Mouse (Mus musculus): ENCODE data around the gene Cdrt4. TPM values are rescaled to one million over a fixed set of nuclear protein-coding genes. Genes with fewer than 3 reads are reported as not detected.

The Cdrt4 gene
- polyA plus RNA-seq, 1 experiment from 2014 or later, result not detected

DNA sequence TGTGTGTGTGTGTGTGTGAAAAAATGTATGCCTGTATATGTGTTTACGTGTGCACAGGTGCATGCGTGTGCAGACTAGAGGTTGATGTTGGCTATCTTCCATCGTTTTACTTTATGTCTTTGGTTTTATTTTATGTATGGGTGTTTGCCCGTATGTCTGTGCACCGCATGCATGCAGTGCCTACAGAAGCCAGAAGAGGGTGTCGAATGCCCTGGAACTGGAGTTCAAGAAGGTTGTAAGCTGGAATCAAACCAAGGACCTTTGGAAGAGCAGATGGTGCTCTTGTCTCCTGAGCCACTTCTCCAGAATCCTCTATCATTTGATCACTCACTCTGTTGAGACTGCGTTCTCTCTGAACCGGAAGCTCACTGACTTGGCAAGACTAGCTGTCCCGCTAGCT is 17.9 kb upstream of the Cdrt4 start:
- Histone ChIP-seq H3K4me3 (ENCODE audit: low read depth, low read length) (no peak overlapping the region), H3K9ac (ENCODE audit: low read length) (no peak overlapping the region), H3K36me3 (ENCODE audit: control insufficient read depth, insufficient read depth, low read length) (no peaks in the 10 kb centered on the region), H3K4me2 (ENCODE audit: low read depth, low read length, severe bottlenecking) (no peak overlapping the region), H3K9me3 (ENCODE audit: control insufficient read depth, low read length) (no peaks in the 10 kb centered on the region), H3K4me1 (replicated peaks; ENCODE audit: control insufficient read depth, insufficient read depth, low read length) (no peaks in the 10 kb centered on the region), H3K27ac (ENCODE audit: low read depth, low read length) (no peak overlapping the region), H3K27me3 (ENCODE audit: control insufficient read depth, insufficient read depth, low read length) (no peaks in the 10 kb centered on the region)
- WGBS, result 87% methylated on average over 9 of the region's 9 CpGs
- ATAC-seq (replicated peaks; ENCODE audit: low FRiP score), result no peak
- DNase-seq (ENCODE audit: low spot score), result no peak

DNA sequence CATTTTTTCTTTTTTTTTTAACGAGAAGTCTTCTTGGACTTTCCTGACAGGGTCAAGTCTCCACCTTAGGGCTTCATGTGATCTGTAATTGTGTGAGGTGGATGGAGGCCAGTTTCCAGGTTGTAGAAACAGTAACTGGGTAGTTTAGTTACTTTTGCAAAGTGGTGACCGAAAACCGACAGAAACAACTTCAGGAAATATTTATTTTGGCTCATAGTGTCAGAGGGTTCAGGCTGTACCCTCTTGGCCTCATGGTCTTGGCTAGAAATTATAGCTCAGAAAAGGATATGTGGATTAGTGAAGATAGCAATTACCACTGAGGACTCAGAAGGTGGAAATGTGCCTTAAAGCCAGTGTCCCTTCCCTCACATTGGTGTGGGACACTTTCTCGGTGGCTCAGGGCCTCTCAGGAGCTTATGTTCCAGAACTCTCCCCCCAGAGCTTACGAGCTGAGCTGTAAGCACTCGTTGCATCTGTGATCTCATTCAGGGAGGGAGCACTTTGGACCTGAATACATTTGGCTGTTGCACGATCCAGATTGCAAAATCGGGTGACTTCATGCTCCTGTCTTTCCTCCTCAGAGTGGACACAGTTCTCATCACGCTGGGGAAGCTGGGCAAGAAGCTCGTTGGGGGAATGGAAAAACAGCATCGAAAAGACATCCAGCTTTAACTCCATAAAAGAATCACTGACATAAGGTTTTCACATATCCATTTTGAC is 16.0 kb upstream of the Cdrt4 start:
- H3K27me3 ChIP-seq (ENCODE audit: control insufficient read depth, insufficient read depth, low read length), result no peaks in the 10 kb centered on the region
- H3K4me2 ChIP-seq (ENCODE audit: low read depth, low read length, severe bottlenecking), result no peak overlapping the region
- no peaks in the 10 kb centered on the region for H3K4me1 ChIP-seq (replicated peaks; ENCODE audit: control insufficient read depth, insufficient read depth, low read length)
- no peaks in the 10 kb centered on the region for H3K36me3 ChIP-seq (ENCODE audit: control insufficient read depth, insufficient read depth, low read length)
- H3K27ac ChIP-seq (ENCODE audit: low read depth, low read length), result no peak overlapping the region
- no peaks in the 10 kb centered on the region for H3K9me3 ChIP-seq (ENCODE audit: control insufficient read depth, low read length)
- ATAC-seq (replicated peaks; ENCODE audit: low FRiP score), result no peak
- H3K9ac ChIP-seq (ENCODE audit: low read length), result no peak overlapping the region
- no peak overlapping the region for H3K4me3 ChIP-seq (ENCODE audit: low read depth, low read length)
- WGBS, result 88% methylated on average over 11 of the region's 11 CpGs
- no peak for DNase-seq (ENCODE audit: low spot score)

DNA sequence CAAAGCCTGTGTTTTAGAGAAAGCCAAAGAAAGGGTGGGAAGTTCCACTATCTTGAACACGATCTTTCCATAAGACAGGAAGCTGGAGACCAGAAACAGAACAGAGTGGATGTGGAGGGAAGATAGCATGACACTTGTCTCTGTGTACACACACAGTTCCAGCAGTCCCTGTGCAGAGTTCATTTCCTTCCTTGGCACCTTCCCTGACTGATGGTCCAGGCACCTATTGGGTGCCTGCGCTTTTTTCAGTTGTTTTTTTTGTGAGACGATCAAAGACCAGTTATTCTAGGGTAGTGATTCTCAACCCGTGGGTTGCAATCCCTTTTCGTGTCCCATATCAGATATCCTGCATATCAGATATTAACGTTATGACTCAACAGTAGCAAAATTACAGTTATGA is 13.0 kb upstream of the Cdrt4 start:
- Histone ChIP-seq H3K4me2 (ENCODE audit: low read depth, low read length, severe bottlenecking) (no peak overlapping the region), H3K27me3 (ENCODE audit: control insufficient read depth, insufficient read depth, low read length) (no peaks in the 10 kb centered on the region), H3K4me3 (ENCODE audit: low read depth, low read length) (no peak overlapping the region), H3K9me3 (ENCODE audit: control insufficient read depth, low read length) (no peaks in the 10 kb centered on the region), H3K4me1 (replicated peaks; ENCODE audit: control insufficient read depth, insufficient read depth, low read length) (no peaks in the 10 kb centered on the region), H3K27ac (ENCODE audit: low read depth, low read length) (no peak overlapping the region), H3K36me3 (ENCODE audit: control insufficient read depth, insufficient read depth, low read length) (no peaks in the 10 kb centered on the region), H3K9ac (ENCODE audit: low read length) (no peak overlapping the region)
- no peak for DNase-seq (ENCODE audit: low spot score)
- ATAC-seq (replicated peaks; ENCODE audit: low FRiP score), result no peak
- WGBS, result 89% methylated on average over 6 of the region's 6 CpGs

DNA sequence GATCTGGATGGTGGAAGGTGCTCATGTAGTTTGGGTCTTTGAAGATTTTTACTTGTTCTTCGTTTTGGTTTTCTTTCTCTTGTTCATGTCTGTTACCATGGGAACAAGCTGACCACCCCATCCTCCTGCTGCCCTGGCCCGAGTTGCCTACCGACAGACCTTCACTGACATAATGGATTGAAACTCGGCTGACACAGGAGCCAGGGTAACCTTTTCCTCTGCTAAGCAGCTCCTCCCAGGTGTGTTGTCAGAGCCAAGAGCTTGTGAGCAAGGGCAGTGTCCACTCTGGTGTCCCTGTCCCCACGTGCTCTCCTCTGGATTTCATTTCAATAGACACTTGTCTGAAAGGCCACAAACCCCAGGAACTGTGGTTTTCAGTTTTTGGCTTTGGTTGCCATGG is 12.1 kb upstream of the Cdrt4 start:
- Histone ChIP-seq H3K27me3 (ENCODE audit: control insufficient read depth, insufficient read depth, low read length) (no peaks in the 10 kb centered on the region), H3K9ac (ENCODE audit: low read length) (no peak overlapping the region), H3K4me3 (ENCODE audit: low read depth, low read length) (no peak overlapping the region), H3K4me2 (ENCODE audit: low read depth, low read length, severe bottlenecking) (no peak overlapping the region), H3K36me3 (ENCODE audit: control insufficient read depth, insufficient read depth, low read length) (no peaks in the 10 kb centered on the region), H3K9me3 (ENCODE audit: control insufficient read depth, low read length) (no peaks in the 10 kb centered on the region), H3K27ac (ENCODE audit: low read depth, low read length) (no peak overlapping the region), H3K4me1 (replicated peaks; ENCODE audit: control insufficient read depth, insufficient read depth, low read length) (no peaks in the 10 kb centered on the region)
- 75% methylated on average over 5 of the region's 5 CpGs for WGBS
- DNase-seq (ENCODE audit: low spot score) (no peak), ATAC-seq (replicated peaks; ENCODE audit: low FRiP score) (no peak)

DNA sequence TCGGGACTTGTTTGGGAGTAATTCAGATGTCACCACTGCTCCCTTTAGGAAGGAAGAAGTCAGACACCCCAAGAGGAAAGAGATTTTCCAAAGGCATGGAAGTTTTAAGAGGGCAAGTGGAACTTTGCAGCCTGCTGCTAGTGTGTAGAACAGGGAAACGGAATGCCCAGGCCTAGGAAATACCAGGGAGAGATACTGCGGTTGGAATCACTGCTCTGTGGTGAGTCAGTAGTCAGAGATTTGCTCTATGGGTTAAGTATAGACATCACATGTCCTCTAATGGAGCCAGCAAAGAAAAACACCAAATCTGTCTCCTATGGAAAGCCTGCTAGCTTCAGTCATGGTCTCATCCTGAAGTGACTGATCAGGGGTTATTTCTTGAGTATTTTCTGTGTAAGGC is 10.8 kb upstream of the Cdrt4 start:
- Histone ChIP-seq H3K9ac (ENCODE audit: low read length) (no peak overlapping the region), H3K36me3 (ENCODE audit: control insufficient read depth, insufficient read depth, low read length) (no peaks in the 10 kb centered on the region), H3K27ac (ENCODE audit: low read depth, low read length) (no peak overlapping the region), H3K27me3 (ENCODE audit: control insufficient read depth, insufficient read depth, low read length) (no peaks in the 10 kb centered on the region), H3K4me2 (ENCODE audit: low read depth, low read length, severe bottlenecking) (no peak overlapping the region), H3K4me1 (replicated peaks; ENCODE audit: control insufficient read depth, insufficient read depth, low read length) (no peaks in the 10 kb centered on the region), H3K9me3 (ENCODE audit: control insufficient read depth, low read length) (no peaks in the 10 kb centered on the region), H3K4me3 (ENCODE audit: low read depth, low read length) (no peak overlapping the region)
- ATAC-seq (replicated peaks; ENCODE audit: low FRiP score) (no peak), DNase-seq (ENCODE audit: low spot score) (no peak)
- WGBS, result 94% methylated on average over 3 of the region's 3 CpGs

DNA sequence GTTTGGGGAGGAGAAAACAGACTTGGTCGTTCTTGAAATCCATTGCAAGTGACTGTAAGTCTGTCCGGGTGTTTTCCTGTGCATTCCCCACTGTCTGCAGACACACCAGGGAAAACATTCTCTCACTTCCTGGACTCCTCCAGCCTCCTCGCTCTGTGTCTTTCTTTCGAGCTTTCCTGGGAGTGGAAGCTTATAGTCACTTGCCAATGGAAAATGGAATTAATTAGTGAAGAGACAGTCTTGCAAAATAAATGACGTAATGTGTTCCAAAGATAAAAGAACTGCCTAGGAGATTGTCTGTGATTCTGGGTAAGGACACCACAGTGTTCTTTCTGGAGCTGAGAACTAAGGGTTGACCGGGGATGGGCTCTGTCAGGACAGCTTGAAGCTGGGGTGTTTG is 7.5 kb upstream of the Cdrt4 start:
- H3K9ac ChIP-seq (ENCODE audit: low read length), result no peak overlapping the region
- ATAC-seq (replicated peaks; ENCODE audit: low FRiP score) (no peak), DNase-seq (ENCODE audit: low spot score) (no peak)
- H3K27ac ChIP-seq (ENCODE audit: low read depth, low read length), result no peak overlapping the region
- no peaks in the 10 kb centered on the region for H3K9me3 ChIP-seq (ENCODE audit: control insufficient read depth, low read length)
- WGBS, result 82% methylated on average over 6 of the region's 6 CpGs
- H3K4me2 ChIP-seq (ENCODE audit: low read depth, low read length, severe bottlenecking), result no peak overlapping the region
- no peak overlapping the region for H3K4me3 ChIP-seq (ENCODE audit: low read depth, low read length)
- H3K36me3 ChIP-seq (ENCODE audit: control insufficient read depth, insufficient read depth, low read length), result no peaks in the 10 kb centered on the region
- no peaks in the 10 kb centered on the region for H3K27me3 ChIP-seq (ENCODE audit: control insufficient read depth, insufficient read depth, low read length)
- H3K4me1 ChIP-seq (replicated peaks; ENCODE audit: control insufficient read depth, insufficient read depth, low read length), result no peaks in the 10 kb centered on the region

DNA sequence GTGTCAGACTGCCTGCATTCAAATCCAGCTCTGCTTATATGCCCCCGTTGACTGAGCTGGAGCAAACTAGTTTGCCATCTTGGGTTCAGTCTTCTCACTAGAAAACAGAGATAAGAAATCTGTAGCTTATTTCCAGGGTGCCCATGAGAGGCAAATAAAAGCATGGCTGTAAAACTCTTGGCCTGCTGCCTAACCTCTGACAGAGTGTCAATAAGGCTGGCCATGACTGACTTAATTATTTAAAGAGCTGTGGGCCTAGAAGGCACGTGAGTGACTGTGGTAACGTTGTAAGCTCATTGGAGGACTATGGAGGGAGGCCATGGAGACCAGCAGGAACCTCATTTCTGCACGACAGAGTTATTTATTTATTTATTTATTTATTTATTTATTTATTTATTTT is 5.5 kb upstream of the Cdrt4 start:
- no peak overlapping the region for H3K9ac ChIP-seq (ENCODE audit: low read length)
- no peak for ATAC-seq (replicated peaks; ENCODE audit: low FRiP score)
- H3K4me3 ChIP-seq (ENCODE audit: low read depth, low read length), result no peak overlapping the region
- 71% methylated on average over 4 of the region's 4 CpGs for WGBS
- no peaks in the 10 kb centered on the region for H3K4me1 ChIP-seq (replicated peaks; ENCODE audit: control insufficient read depth, insufficient read depth, low read length)
- no peaks in the 10 kb centered on the region for H3K27me3 ChIP-seq (ENCODE audit: control insufficient read depth, insufficient read depth, low read length)
- no peak for DNase-seq (ENCODE audit: low spot score)
- H3K36me3 ChIP-seq (ENCODE audit: control insufficient read depth, insufficient read depth, low read length), result no peaks in the 10 kb centered on the region
- H3K9me3 ChIP-seq (ENCODE audit: control insufficient read depth, low read length), result no peaks in the 10 kb centered on the region
- no peak overlapping the region for H3K27ac ChIP-seq (ENCODE audit: low read depth, low read length)
- H3K4me2 ChIP-seq (ENCODE audit: low read depth, low read length, severe bottlenecking), result no peak overlapping the region

DNA sequence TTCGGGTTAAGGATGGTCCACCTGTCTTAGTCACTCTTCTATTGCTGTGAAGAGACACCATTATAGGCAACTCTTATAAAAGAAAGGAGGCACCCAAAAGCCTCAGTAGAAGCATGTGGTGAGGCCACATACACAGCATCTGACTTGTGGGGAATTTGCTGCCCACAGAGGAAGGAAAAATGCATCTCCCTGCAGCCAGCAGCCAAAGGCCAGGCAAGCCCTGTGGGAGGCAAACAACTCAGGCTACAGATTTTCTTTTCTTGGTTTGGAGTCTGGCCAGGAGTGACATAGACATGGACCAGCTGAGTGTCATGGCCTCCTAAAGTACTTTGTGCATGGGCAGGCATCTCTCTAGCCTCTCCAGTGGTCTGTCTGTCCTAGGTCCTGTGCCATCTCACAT is 1.4 kb upstream of the Cdrt4 start:
- no peak overlapping the region for H3K4me2 ChIP-seq (ENCODE audit: low read depth, low read length, severe bottlenecking)
- H3K4me1 ChIP-seq (replicated peaks; ENCODE audit: control insufficient read depth, insufficient read depth, low read length), result no peaks in the 10 kb centered on the region
- ATAC-seq (replicated peaks; ENCODE audit: low FRiP score), result no peak
- no peak overlapping the region for H3K4me3 ChIP-seq (ENCODE audit: low read depth, low read length)
- no peaks in the 10 kb centered on the region for H3K36me3 ChIP-seq (ENCODE audit: control insufficient read depth, insufficient read depth, low read length)
- no peak overlapping the region for H3K27ac ChIP-seq (ENCODE audit: low read depth, low read length)
- WGBS, result 84% methylated on average over 1 of the region's 1 CpGs
- no peaks in the 10 kb centered on the region for H3K27me3 ChIP-seq (ENCODE audit: control insufficient read depth, insufficient read depth, low read length)
- no peak overlapping the region for H3K9ac ChIP-seq (ENCODE audit: low read length)
- H3K9me3 ChIP-seq (ENCODE audit: control insufficient read depth, low read length), result no peaks in the 10 kb centered on the region
- no peak for DNase-seq (ENCODE audit: low spot score)

DNA sequence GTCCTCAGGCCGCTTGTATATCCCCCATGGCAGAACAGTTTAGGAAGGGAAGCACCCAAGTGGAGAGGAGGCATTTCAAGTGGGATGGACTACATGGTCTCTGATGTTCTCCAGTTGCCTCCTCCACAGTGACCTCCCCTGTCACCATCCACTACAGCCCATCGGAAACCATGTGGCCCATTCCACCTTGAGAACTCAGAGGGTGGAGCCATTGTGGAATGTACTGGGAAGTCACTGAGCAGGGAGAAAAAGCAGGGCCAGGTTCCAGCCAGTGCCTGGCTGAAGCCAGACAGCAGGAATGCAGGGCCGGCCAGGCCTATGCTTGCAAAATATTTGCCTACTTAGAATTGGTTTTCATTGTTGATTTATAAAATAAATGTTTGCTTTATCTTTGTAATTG is 3.8 kb downstream of the Cdrt4 start:
- Histone ChIP-seq H3K4me2 (ENCODE audit: low read depth, low read length, severe bottlenecking) (no peak overlapping the region), H3K4me3 (ENCODE audit: low read depth, low read length) (no peak overlapping the region), H3K9me3 (ENCODE audit: control insufficient read depth, low read length) (no peaks in the 10 kb centered on the region), H3K27me3 (ENCODE audit: control insufficient read depth, insufficient read depth, low read length) (no peaks in the 10 kb centered on the region), H3K27ac (ENCODE audit: low read depth, low read length) (no peak overlapping the region), H3K9ac (ENCODE audit: low read length) (no peak overlapping the region), H3K4me1 (replicated peaks; ENCODE audit: control insufficient read depth, insufficient read depth, low read length) (no peaks in the 10 kb centered on the region), H3K36me3 (ENCODE audit: control insufficient read depth, insufficient read depth, low read length) (no peaks in the 10 kb centered on the region)
- WGBS, result 90% methylated on average over 3 of the region's 3 CpGs
- DNase-seq (ENCODE audit: low spot score), result no peak
- ATAC-seq (replicated peaks; ENCODE audit: low FRiP score), result no peak

Data from forebrain, embryonic 11.5 days (tissue).